Mouse (Mus musculus): ENCODE measurements at regions not wholly inside any gene's neighbourhood (a gene's known extent, or its start where the extent isn't known, plus 50 kb on each side); places are given as distances from the start of the nearest gene placed in this dataset.

DNA sequence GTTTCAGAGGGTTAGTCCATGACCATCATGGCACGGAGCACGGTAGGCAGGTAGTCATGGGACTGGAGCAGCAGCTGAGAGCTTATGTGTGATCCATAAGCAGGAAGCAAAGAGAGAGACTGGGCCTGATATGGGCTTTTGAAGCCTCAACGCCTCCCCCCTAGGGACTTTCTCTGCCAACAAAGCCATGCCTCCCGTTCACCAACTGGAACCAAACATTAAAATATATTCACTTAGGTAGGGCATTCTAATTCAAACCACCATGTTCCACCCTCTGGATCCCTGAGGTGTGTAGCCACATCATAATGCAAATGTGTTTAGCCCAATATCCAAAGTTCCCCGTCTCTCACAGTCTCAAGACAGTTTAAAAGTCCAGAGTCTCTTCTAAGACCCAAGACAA is 85.3 kb upstream of the Ltbp1 start:
- DNase-seq (ENCODE audit: low spot score): no peak
- no peak for ATAC-seq (ENCODE audit: insufficient number of reproducible peaks, low FRiP score, low TSS enrichment, low read depth)
- WGBS: 88% methylated on average over 5 of the region's 5 CpGs
- Histone ChIP-seq H3K9ac (ENCODE audit: low read length) (no peak overlapping the region), H3K4me2 (ENCODE audit: low read depth, severe bottlenecking) (no peak overlapping the region), H3K27me3 (ENCODE audit: control insufficient read depth, insufficient read depth, low read length) (no peaks in the 10 kb centered on the region), H3K27ac (replicated peaks; ENCODE audit: low read depth, low read length) (no peak overlapping the region), H3K4me1 (ENCODE audit: control insufficient read depth, insufficient read depth, low read length) (peaks cover 5% of the 10 kb centered on the region; the same call in 1 of the 2 replicates), H3K9me3 (ENCODE audit: control insufficient read depth, low read length) (no peaks in the 10 kb centered on the region), H3K36me3 (ENCODE audit: control insufficient read depth, insufficient read depth, low read length) (no peaks in the 10 kb centered on the region), H3K4me3 (ENCODE audit: low read depth, low read length) (no peak overlapping the region)

DNA sequence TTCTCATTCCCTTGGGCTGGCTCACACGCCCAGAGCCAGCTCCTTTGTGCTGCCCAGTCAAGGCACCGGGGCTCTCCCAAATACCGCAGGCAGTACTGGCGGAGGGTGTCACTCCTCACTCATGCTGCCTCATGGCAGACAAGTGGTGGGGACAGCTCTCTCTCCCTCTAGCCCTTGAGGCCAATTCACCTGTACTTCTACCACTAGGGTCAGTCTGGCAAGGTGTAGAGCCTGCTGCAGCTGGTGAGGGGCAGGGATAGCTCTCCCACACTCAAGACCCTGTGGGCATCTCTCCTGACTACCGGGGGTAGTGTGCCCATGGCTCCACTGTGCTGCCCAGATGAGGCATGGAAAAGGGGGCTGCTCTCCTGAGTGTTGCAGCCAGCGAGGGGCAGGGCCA is 84.0 kb upstream of the Ltbp1 start:
- WGBS: 80% methylated on average over 6 of the region's 6 CpGs
- no peaks in the 10 kb centered on the region for H3K9me3 ChIP-seq (ENCODE audit: control insufficient read depth, low read length)
- ATAC-seq (ENCODE audit: insufficient number of reproducible peaks, low FRiP score, low TSS enrichment, low read depth) (no peak), DNase-seq (ENCODE audit: low spot score) (no peak)
- H3K36me3 ChIP-seq (ENCODE audit: control insufficient read depth, insufficient read depth, low read length): no peaks in the 10 kb centered on the region
- H3K4me2 ChIP-seq (ENCODE audit: low read depth, severe bottlenecking): no peak overlapping the region
- H3K27ac ChIP-seq (replicated peaks; ENCODE audit: low read depth, low read length): no peak overlapping the region
- peaks cover 5% of the 10 kb centered on the region; the same call in 1 of the 2 replicates for H3K4me1 ChIP-seq (ENCODE audit: control insufficient read depth, insufficient read depth, low read length)
- no peak overlapping the region for H3K9ac ChIP-seq (ENCODE audit: low read length)
- H3K27me3 ChIP-seq (ENCODE audit: control insufficient read depth, insufficient read depth, low read length): no peaks in the 10 kb centered on the region
- H3K4me3 ChIP-seq (ENCODE audit: low read depth, low read length): no peak overlapping the region

DNA sequence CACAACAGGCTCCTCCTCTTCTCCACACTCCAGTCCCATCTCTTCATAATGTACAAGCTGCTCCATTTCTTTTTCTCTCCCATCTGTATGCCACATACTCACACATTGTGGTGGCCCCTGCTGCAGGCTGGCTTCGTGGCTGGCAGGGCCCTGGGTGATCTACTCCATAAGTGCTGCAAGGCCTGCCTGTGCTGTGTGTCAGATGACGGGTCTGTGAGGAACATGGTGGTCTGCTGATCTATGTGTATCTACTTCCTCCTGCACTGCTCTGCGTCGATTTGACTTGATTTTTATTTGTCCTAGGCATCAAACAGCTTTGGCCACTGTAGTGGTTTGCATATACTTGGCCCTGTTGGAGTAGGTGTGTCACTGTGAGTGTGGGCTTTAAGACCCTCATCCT is 83.4 kb upstream of the Ltbp1 start:
- Histone ChIP-seq H3K9me3 (ENCODE audit: control insufficient read depth, low read length) (no peaks in the 10 kb centered on the region), H3K4me2 (ENCODE audit: low read depth, severe bottlenecking) (no peak overlapping the region), H3K4me1 (ENCODE audit: control insufficient read depth, insufficient read depth, low read length) (peaks cover 5% of the 10 kb centered on the region; the same call in 1 of the 2 replicates), H3K27me3 (ENCODE audit: control insufficient read depth, insufficient read depth, low read length) (no peaks in the 10 kb centered on the region), H3K4me3 (ENCODE audit: low read depth, low read length) (no peak overlapping the region), H3K27ac (replicated peaks; ENCODE audit: low read depth, low read length) (no peak overlapping the region), H3K36me3 (ENCODE audit: control insufficient read depth, insufficient read depth, low read length) (no peaks in the 10 kb centered on the region), H3K9ac (ENCODE audit: low read length) (no peak overlapping the region)
- ATAC-seq (ENCODE audit: insufficient number of reproducible peaks, low FRiP score, low TSS enrichment, low read depth) (no peak), DNase-seq (ENCODE audit: low spot score) (no peak)
- WGBS: 69% methylated on average over 4 of the region's 4 CpGs

DNA sequence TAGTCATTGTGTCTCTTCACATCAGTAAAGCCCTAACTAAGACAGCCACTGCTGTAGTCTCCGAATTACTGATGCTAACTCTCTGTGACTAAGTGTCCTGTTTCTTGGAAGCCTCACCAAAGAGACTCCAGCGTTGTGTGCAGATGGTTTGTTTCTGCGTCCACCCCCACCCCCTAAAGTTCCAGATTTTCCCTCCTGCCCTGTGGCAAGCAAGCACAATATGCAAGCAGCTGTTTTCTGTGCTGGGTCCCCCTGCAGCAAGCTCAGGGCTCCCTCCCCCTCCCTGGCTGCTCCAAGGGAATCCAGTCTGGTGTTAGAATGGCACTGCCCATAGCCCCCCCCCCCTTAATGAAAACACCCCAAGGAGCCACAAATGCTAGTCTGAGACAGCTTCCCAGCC is 82.8 kb upstream of the Ltbp1 start:
- no peaks in the 10 kb centered on the region for H3K9me3 ChIP-seq (ENCODE audit: control insufficient read depth, low read length)
- no peak overlapping the region for H3K4me3 ChIP-seq (ENCODE audit: low read depth, low read length)
- no peak overlapping the region for H3K4me2 ChIP-seq (ENCODE audit: low read depth, severe bottlenecking)
- H3K36me3 ChIP-seq (ENCODE audit: control insufficient read depth, insufficient read depth, low read length): no peaks in the 10 kb centered on the region
- peaks cover 5% of the 10 kb centered on the region; the same call in 1 of the 2 replicates for H3K4me1 ChIP-seq (ENCODE audit: control insufficient read depth, insufficient read depth, low read length)
- ATAC-seq (ENCODE audit: insufficient number of reproducible peaks, low FRiP score, low TSS enrichment, low read depth) (no peak), DNase-seq (ENCODE audit: low spot score) (no peak)
- H3K9ac ChIP-seq (ENCODE audit: low read length): no peak overlapping the region
- WGBS: 14% methylated on average over 3 of the region's 3 CpGs
- no peaks in the 10 kb centered on the region for H3K27me3 ChIP-seq (ENCODE audit: control insufficient read depth, insufficient read depth, low read length)
- no peak overlapping the region for H3K27ac ChIP-seq (replicated peaks; ENCODE audit: low read depth, low read length)

DNA sequence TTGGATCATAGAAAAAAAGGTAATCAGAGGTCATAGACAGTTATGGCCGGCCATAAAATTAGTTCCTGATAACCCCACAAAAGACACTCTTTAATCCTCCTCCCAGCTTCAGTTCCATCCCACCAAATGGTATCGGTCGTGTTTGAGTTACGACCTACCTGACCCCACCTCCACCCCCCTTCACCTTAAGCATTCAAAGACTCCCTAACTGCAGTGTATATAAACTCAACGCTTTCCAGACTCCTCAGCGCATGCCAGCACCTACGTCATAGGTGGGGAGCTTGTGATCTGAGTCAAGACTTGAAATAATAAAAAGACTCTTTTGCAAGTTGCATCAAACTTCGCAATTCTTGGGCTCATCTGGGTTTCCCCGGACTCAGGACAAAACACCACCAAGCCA is 82.3 kb upstream of the Ltbp1 start:
- DNase-seq (ENCODE audit: low spot score): no peak
- ATAC-seq (ENCODE audit: insufficient number of reproducible peaks, low FRiP score, low TSS enrichment, low read depth): no peak
- no peaks in the 10 kb centered on the region for H3K36me3 ChIP-seq (ENCODE audit: control insufficient read depth, insufficient read depth, low read length)
- 15% methylated on average over 9 of the region's 9 CpGs for WGBS
- H3K9me3 ChIP-seq (ENCODE audit: control insufficient read depth, low read length): no peaks in the 10 kb centered on the region
- no peak overlapping the region for H3K4me2 ChIP-seq (ENCODE audit: low read depth, severe bottlenecking)
- H3K27ac ChIP-seq (replicated peaks; ENCODE audit: low read depth, low read length): no peak overlapping the region
- H3K9ac ChIP-seq (ENCODE audit: low read length): no peak overlapping the region
- no peak overlapping the region for H3K4me3 ChIP-seq (ENCODE audit: low read depth, low read length)
- H3K27me3 ChIP-seq (ENCODE audit: control insufficient read depth, insufficient read depth, low read length): no peaks in the 10 kb centered on the region
- H3K4me1 ChIP-seq (ENCODE audit: control insufficient read depth, insufficient read depth, low read length): peaks cover 5% of the 10 kb centered on the region; the same call in 1 of the 2 replicates

DNA sequence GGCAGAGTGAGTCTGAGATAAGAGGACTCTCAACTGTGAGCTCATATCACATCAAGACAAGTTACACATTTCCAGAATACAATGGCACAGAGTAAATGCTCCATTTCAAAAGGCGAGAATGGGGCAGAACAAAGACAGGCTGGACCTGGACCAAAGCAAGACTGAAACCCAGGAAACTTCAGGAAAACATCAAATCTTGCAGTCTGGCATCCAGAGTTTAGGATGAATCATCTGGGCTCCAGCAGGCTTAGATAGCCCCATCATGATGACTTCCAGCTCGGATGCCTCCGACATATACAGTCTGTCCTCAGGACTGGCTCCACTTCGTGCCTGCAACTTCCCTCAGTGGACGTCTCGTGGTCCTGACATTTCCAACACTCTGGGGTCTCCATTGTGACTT is 80.2 kb upstream of the Ltbp1 start:
- Histone ChIP-seq H3K4me3 (ENCODE audit: low read depth, low read length) (no peak overlapping the region), H3K9me3 (ENCODE audit: control insufficient read depth, low read length) (no peaks in the 10 kb centered on the region), H3K9ac (ENCODE audit: low read length) (no peak overlapping the region), H3K4me2 (ENCODE audit: low read depth, severe bottlenecking) (no peak overlapping the region), H3K27me3 (ENCODE audit: control insufficient read depth, insufficient read depth, low read length) (no peaks in the 10 kb centered on the region), H3K4me1 (ENCODE audit: control insufficient read depth, insufficient read depth, low read length) (peaks cover 5% of the 10 kb centered on the region; the same call in 1 of the 2 replicates), H3K36me3 (ENCODE audit: control insufficient read depth, insufficient read depth, low read length) (no peaks in the 10 kb centered on the region), H3K27ac (replicated peaks; ENCODE audit: low read depth, low read length) (no peak overlapping the region)
- ATAC-seq (ENCODE audit: insufficient number of reproducible peaks, low FRiP score, low TSS enrichment, low read depth) (no peak), DNase-seq (ENCODE audit: low spot score) (no peak)
- WGBS: 93% methylated on average over 6 of the region's 6 CpGs

DNA sequence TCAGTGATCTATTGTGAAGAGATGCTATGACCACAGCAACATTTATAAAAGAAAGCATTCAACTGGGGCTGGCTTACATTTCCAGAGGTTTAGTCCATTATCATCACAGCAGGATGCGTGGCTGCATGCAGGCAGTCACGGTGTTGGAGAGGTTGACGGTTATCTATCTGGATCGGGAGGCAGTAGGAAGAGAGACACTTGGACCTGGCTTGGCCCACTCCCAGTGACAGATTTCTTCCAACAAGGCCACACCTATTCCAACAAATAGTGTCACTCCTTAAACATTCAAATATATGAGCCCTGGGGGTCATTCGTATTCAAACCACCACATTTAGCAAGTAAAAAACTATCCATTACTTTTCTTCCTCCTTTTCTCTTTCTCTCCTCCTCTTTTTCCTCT is 77.4 kb upstream of the Ltbp1 start:
- 71% methylated on average over 5 of the region's 5 CpGs for WGBS

DNA sequence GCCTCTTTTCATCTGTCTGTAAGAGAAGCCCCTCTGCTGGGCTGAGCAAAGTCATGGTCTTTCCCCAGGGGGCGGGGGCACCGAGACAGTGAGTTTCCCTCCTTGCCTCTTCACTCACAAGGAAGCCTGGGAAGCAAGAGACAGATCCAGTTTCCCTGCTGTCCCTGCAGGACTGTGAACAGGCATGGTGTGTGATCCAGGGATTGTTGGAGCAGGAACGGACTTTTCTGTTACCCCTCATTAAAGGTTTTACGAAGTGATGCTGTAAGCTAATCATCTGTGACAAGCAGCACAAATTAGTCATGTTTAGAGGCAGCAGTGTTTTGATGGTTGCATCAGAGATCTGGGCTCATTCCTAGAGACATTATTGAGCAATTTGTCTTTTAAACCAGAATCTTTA is 73.8 kb upstream of the Ltbp1 start:
- no peaks in the 10 kb centered on the region for H3K36me3 ChIP-seq (ENCODE audit: control insufficient read depth, insufficient read depth, low read length)
- no peak overlapping the region for H3K4me3 ChIP-seq (ENCODE audit: low read depth, low read length)
- H3K4me2 ChIP-seq (ENCODE audit: low read depth, severe bottlenecking): no peak overlapping the region
- no peak overlapping the region for H3K9ac ChIP-seq (ENCODE audit: low read length)
- ATAC-seq (ENCODE audit: insufficient number of reproducible peaks, low FRiP score, low TSS enrichment, low read depth) (no peak), DNase-seq (ENCODE audit: low spot score) (no peak)
- H3K4me1 ChIP-seq (ENCODE audit: control insufficient read depth, insufficient read depth, low read length): no peaks in the 10 kb centered on the region
- H3K9me3 ChIP-seq (ENCODE audit: control insufficient read depth, low read length): 0 out of 2 replicates have a peak, but pooled peaks cover 5% of the 10 kb centered on the region
- WGBS: 34% methylated on average over 4 of the region's 4 CpGs
- no peaks in the 10 kb centered on the region for H3K27me3 ChIP-seq (ENCODE audit: control insufficient read depth, insufficient read depth, low read length)
- H3K27ac ChIP-seq (replicated peaks; ENCODE audit: low read depth, low read length): no peak overlapping the region

More for the DNA sequence above, 77.4 kb upstream of the Ltbp1 start:
- ATAC-seq (ENCODE audit: insufficient number of reproducible peaks, low FRiP score, low TSS enrichment, low read depth): no peak
- peaks cover 4% of the 10 kb centered on the region; the same call in 1 of the 2 replicates for H3K4me1 ChIP-seq (ENCODE audit: control insufficient read depth, insufficient read depth, low read length)
- H3K27ac ChIP-seq (replicated peaks; ENCODE audit: low read depth, low read length): no peak overlapping the region
- H3K9ac ChIP-seq (ENCODE audit: low read length): no peak overlapping the region
- H3K27me3 ChIP-seq (ENCODE audit: control insufficient read depth, insufficient read depth, low read length): no peaks in the 10 kb centered on the region
- no peak for DNase-seq (ENCODE audit: low spot score)
- 0 out of 2 replicates have a peak, but pooled peaks cover 5% of the 10 kb centered on the region for H3K9me3 ChIP-seq (ENCODE audit: control insufficient read depth, low read length)
- no peaks in the 10 kb centered on the region for H3K36me3 ChIP-seq (ENCODE audit: control insufficient read depth, insufficient read depth, low read length)
- H3K4me2 ChIP-seq (ENCODE audit: low read depth, severe bottlenecking): no peak overlapping the region
- H3K4me3 ChIP-seq (ENCODE audit: low read depth, low read length): no peak overlapping the region

DNA sequence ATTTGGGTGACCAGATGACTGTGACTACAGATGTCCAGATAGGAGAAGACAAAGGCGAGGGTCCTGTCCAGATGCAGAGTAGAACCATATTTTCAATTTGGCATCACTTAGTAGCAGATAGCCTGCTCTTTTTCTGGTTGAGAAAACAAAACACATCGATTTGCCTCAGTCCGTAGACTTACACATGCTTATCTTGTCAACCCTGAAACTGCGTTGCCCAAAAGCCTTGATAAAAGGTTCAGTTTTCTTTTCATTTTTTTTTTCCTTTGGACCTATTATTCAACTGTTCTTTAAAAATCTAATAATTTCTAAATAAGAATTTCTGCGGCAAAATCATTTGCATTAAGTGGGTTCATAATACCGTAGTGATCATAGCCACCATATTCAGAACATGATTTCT is 64.0 kb upstream of the Ltbp1 start:
- no peaks in the 10 kb centered on the region for H3K9me3 ChIP-seq (ENCODE audit: control insufficient read depth, low read length)
- no peaks in the 10 kb centered on the region for H3K36me3 ChIP-seq (ENCODE audit: control insufficient read depth, insufficient read depth, low read length)
- H3K4me2 ChIP-seq (ENCODE audit: low read depth, severe bottlenecking): no peak overlapping the region
- no peaks in the 10 kb centered on the region for H3K27me3 ChIP-seq (ENCODE audit: control insufficient read depth, insufficient read depth, low read length)
- H3K4me1 ChIP-seq (ENCODE audit: control insufficient read depth, insufficient read depth, low read length): no peaks in the 10 kb centered on the region
- no peak overlapping the region for H3K9ac ChIP-seq (ENCODE audit: low read length)
- no peak overlapping the region for H3K4me3 ChIP-seq (ENCODE audit: low read depth, low read length)
- no peak for DNase-seq (ENCODE audit: low spot score)
- ATAC-seq (ENCODE audit: insufficient number of reproducible peaks, low FRiP score, low TSS enrichment, low read depth): no peak
- 92% methylated on average over 6 of the region's 6 CpGs for WGBS
- no peak overlapping the region for H3K27ac ChIP-seq (replicated peaks; ENCODE audit: low read depth, low read length)

Measured in limb, embryonic 11.5 days (tissue).